Mouse (Mus musculus): ENCODE data around the gene Qprt. TPM values are rescaled to one million over a fixed set of nuclear protein-coding genes. Genes with fewer than 3 reads are reported as not detected.

Gene Qprt
- polyA plus RNA-seq, 1 experiment from 2014 or later = 13.0 TPM

DNA sequence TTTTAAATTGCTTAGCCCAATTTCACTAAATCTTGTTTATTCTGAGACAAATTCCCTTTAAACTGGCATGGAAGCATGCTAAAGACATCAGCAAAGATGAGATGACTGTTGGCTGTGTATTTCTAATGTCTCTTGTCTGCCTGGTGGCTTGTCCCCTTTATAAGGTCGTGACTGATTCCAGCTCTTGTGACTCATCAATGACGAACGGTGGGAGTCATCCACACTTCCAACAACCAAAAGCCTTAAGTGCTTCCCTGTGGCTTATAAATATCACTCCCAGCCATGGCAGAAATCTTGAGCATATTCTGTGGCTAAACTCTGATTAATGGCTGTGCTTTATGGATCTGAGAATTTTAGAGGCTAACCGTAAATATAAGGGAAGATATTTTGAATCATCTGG lies 55.7 kb downstream of the Qprt start:
- no peak overlapping the region for H3K9ac ChIP-seq (ENCODE audit: low read depth, low read length)
- no peaks in the 10 kb centered on the region for H3K4me1 ChIP-seq (ENCODE audit: control insufficient read depth, insufficient read depth, low read length)
- H3K36me3 ChIP-seq (ENCODE audit: control insufficient read depth, insufficient read depth, low read length) = no peaks in the 10 kb centered on the region
- H3K27me3 ChIP-seq (ENCODE audit: control insufficient read depth, insufficient read depth, low read length) = no peaks in the 10 kb centered on the region
- no peak overlapping the region for H3K27ac ChIP-seq (ENCODE audit: low read depth, low read length)
- no peak overlapping the region for H3K4me3 ChIP-seq (ENCODE audit: low read length)
- ATAC-seq (ENCODE audit: low FRiP score, low TSS enrichment) = no peak
- H3K9me3 ChIP-seq (ENCODE audit: control insufficient read depth, low read length) = no peaks in the 10 kb centered on the region
- no peak overlapping the region for H3K4me2 ChIP-seq (replicated peaks; ENCODE audit: low read depth, low read length)
- WGBS = 73% methylated on average over 4 of the region's 4 CpGs

DNA sequence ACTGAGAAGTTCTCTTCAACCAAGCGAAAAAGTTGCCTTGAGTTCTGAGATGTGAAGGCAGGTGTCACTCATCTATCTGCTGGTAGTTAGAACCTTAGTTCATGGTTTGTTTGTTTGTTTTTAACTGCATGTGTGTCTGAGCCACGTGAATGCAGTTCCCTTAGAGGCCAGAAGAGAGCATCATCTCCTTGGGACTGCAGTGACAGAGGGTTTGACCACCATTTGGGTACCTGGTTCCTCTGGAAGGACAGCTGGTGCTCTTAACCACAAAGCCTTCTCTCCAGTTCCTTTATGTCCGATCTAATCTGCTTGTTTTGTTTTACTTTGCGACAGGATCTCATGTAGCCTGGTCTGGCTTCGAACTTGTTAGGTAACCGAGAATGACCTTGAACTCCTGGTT lies 56.5 kb downstream of the Qprt start:
- Histone ChIP-seq H3K9me3 (ENCODE audit: control insufficient read depth, low read length) (no peaks in the 10 kb centered on the region), H3K4me2 (replicated peaks; ENCODE audit: low read depth, low read length) (no peak overlapping the region), H3K27ac (ENCODE audit: low read depth, low read length) (no peak overlapping the region), H3K4me3 (ENCODE audit: low read length) (no peak overlapping the region), H3K36me3 (ENCODE audit: control insufficient read depth, insufficient read depth, low read length) (no peaks in the 10 kb centered on the region), H3K27me3 (ENCODE audit: control insufficient read depth, insufficient read depth, low read length) (no peaks in the 10 kb centered on the region), H3K9ac (ENCODE audit: low read depth, low read length) (no peak overlapping the region), H3K4me1 (ENCODE audit: control insufficient read depth, insufficient read depth, low read length) (no peaks in the 10 kb centered on the region)
- 88% methylated on average over 6 of the region's 6 CpGs for WGBS
- no peak for ATAC-seq (ENCODE audit: low FRiP score, low TSS enrichment)

Other genes with a start within 250 kb of the Qprt start
- gene Taok2, start 237.5 kb downstream of the Qprt start, polyA plus RNA-seq (2014; fragmentation: Nextera tagmentation; extraction: Ambion mirVana) = 24.9 and 29.2 TPM in 2 replicates
- 27.4 and 30.5 TPM in 2 replicates for gene Tmem219, start 199.3 kb downstream of the Qprt start, polyA plus RNA-seq (2014; fragmentation: Nextera tagmentation; extraction: Ambion mirVana)
- 13.1 and 19.4 TPM in 2 replicates for gene Kctd13, start 193.3 kb downstream of the Qprt start, polyA plus RNA-seq (2014; fragmentation: Nextera tagmentation; extraction: Ambion mirVana)
- gene Asphd1, start 172.6 kb downstream of the Qprt start, polyA plus RNA-seq (2014; fragmentation: Nextera tagmentation; extraction: Ambion mirVana) = 0.16 and 0.34 TPM in 2 replicates
- gene Sez6l2, start 171.7 kb downstream of the Qprt start, polyA plus RNA-seq (2014; fragmentation: Nextera tagmentation; extraction: Ambion mirVana) = 1.1 and 1.7 TPM in 2 replicates
- gene Cdipt, start 146.3 kb downstream of the Qprt start, polyA plus RNA-seq (2014; fragmentation: Nextera tagmentation; extraction: Ambion mirVana) = 77.4 and 89.1 TPM in 2 replicates
- gene Cdiptos, start 146.1 kb downstream of the Qprt start, polyA plus RNA-seq (2014; fragmentation: Nextera tagmentation; extraction: Ambion mirVana) = 1.3 and 2.5 TPM in 2 replicates
- 7.7 and 9.7 TPM in 2 replicates for gene Mvp, start 107.6 kb downstream of the Qprt start, polyA plus RNA-seq (2014; fragmentation: Nextera tagmentation; extraction: Ambion mirVana)
- gene Pagr1b, start 105.7 kb downstream of the Qprt start, polyA plus RNA-seq (2014; fragmentation: Nextera tagmentation; extraction: Ambion mirVana) = 0.31 and 0.38 TPM in 2 replicates
- 41.3 and 89.2 TPM in 2 replicates for gene Pagr1a, start 104.9 kb downstream of the Qprt start, polyA plus RNA-seq (2014; fragmentation: Nextera tagmentation; extraction: Ambion mirVana)
- gene Gm42742, start 101.1 kb downstream of the Qprt start, polyA plus RNA-seq (2014; fragmentation: Nextera tagmentation; extraction: Ambion mirVana) = 21.8 and 65.4 TPM in 2 replicates
- gene Prrt2, start 101.0 kb downstream of the Qprt start, polyA plus RNA-seq (2014; fragmentation: Nextera tagmentation; extraction: Ambion mirVana) = 4.1 and 9.6 TPM in 2 replicates
- 73.1 and 77.6 TPM in 2 replicates for gene Maz, start 95.2 kb downstream of the Qprt start, polyA plus RNA-seq (2014; fragmentation: Nextera tagmentation; extraction: Ambion mirVana)
- gene Kif22, start 79.8 kb downstream of the Qprt start, polyA plus RNA-seq (2014; fragmentation: Nextera tagmentation; extraction: Ambion mirVana) = 129 and 151 TPM in 2 replicates
- not detected in 2 replicates for gene Zg16, start 34.9 kb downstream of the Qprt start, polyA plus RNA-seq (2014; fragmentation: Nextera tagmentation; extraction: Ambion mirVana)
- 3.5 TPM in 2 replicates for gene AI467606, start 30.9 kb downstream of the Qprt start, polyA plus RNA-seq (2014; fragmentation: Nextera tagmentation; extraction: Ambion mirVana)
- gene Spn, start 15.6 kb upstream of the Qprt start, polyA plus RNA-seq (2014; fragmentation: Nextera tagmentation; extraction: Ambion mirVana) = 0.14 and 0.26 TPM in 2 replicates
- 41.0 and 57.6 TPM in 2 replicates for gene Cd2bp2, start 73.8 kb upstream of the Qprt start, polyA plus RNA-seq (2014; fragmentation: Nextera tagmentation; extraction: Ambion mirVana)
- 13.5 and 19.7 TPM in 2 replicates for gene Tbc1d10b, start 86.2 kb upstream of the Qprt start, polyA plus RNA-seq (2014; fragmentation: Nextera tagmentation; extraction: Ambion mirVana)
- gene Mylpf, start 86.7 kb upstream of the Qprt start, polyA plus RNA-seq (2014; fragmentation: Nextera tagmentation; extraction: Ambion mirVana) = 10.3 and 11.2 TPM in 2 replicates
- 23.0 and 26.2 TPM in 2 replicates for gene Zfp553, start 110.8 kb upstream of the Qprt start, polyA plus RNA-seq (2014; fragmentation: Nextera tagmentation; extraction: Ambion mirVana)
- 18.5 and 21.6 TPM in 2 replicates for gene Sept1, start 110.9 kb upstream of the Qprt start, polyA plus RNA-seq (2014; fragmentation: Nextera tagmentation; extraction: Ambion mirVana)
- 59.3 and 94.9 TPM in 2 replicates for gene Zfp771, start 122.0 kb upstream of the Qprt start, polyA plus RNA-seq (2014; fragmentation: Nextera tagmentation; extraction: Ambion mirVana)
- 252 and 290 TPM in 2 replicates for gene Dctpp1, start 138.5 kb upstream of the Qprt start, polyA plus RNA-seq (2014; fragmentation: Nextera tagmentation; extraction: Ambion mirVana)
- 112 and 132 TPM in 2 replicates for gene Sephs2, start 151.8 kb upstream of the Qprt start, polyA plus RNA-seq (2014; fragmentation: Nextera tagmentation; extraction: Ambion mirVana)
- 0.80 and 1.0 TPM in 2 replicates for gene Itgal, start 174.0 kb upstream of the Qprt start, polyA plus RNA-seq (2014; fragmentation: Nextera tagmentation; extraction: Ambion mirVana)
- 7.0 and 7.6 TPM in 2 replicates for gene Zfp768, start 223.4 kb upstream of the Qprt start, polyA plus RNA-seq (2014; fragmentation: Nextera tagmentation; extraction: Ambion mirVana)

Data from kidney, embryonic 14.5 days (tissue).